Mouse (Mus musculus) midbrain, embryonic 13.5 days (tissue): ENCODE measurements around the gene Ankrd61. TPM values are rescaled to one million over a fixed set of nuclear protein-coding genes. Genes with fewer than 3 reads are reported as not detected.
A peak's percentile ranks its signal among the peaks of the same experiment; 100 is the strongest.

Source experiments
- ATAC-seq: fragments of 200-750 bp; cut with Nextera tagmentation; 2 replicates; pipeline ENCODE4 v1.8.0; 2017; ENCODE audit warnings: mild to moderate bottlenecking, moderate TSS enrichment, moderate library complexity
- H3K27ac ChIP-seq: fragments of 300-500 bp; sonication (generic); 2 replicates; pipeline ENCODE4 v1.5.1; 2015; ENCODE audit warnings: inconsistent platforms, mild to moderate bottlenecking, moderate library complexity
- H3K27me3 ChIP-seq: fragments of 300-500 bp; sonication (generic); 2 replicates; pipeline ENCODE4 v1.6.1; 2015; ENCODE audit warnings: mild to moderate bottlenecking, inconsistent platforms
- H3K36me3 ChIP-seq: fragments of 300-500 bp; sonication (generic); 2 replicates; pipeline ENCODE4 v1.6.1; 2015; ENCODE audit warnings: mild to moderate bottlenecking, inconsistent platforms
- H3K4me1 ChIP-seq: fragments of 300-500 bp; sonication (generic); replicated peaks from 2 replicates; pipeline ENCODE4 v1.6.1; 2015; ENCODE audit warnings: inconsistent platforms
- H3K4me2 ChIP-seq: fragments of 300-500 bp; sonication (generic); replicated peaks from 2 replicates; pipeline ENCODE4 v1.6.1; 2015; ENCODE audit warnings: moderate library complexity, mild to moderate bottlenecking, inconsistent platforms
- H3K4me3 ChIP-seq: fragments of 300-500 bp; sonication (generic); replicated peaks from 2 replicates; pipeline ENCODE4 v1.5.1; 2015; ENCODE audit warnings: mild to moderate bottlenecking, inconsistent platforms
- H3K9ac ChIP-seq: fragments of 300-500 bp; sonication (generic); replicated peaks from 2 replicates; pipeline ENCODE4 v1.6.1; 2015; ENCODE audit warnings: mild to moderate bottlenecking, inconsistent platforms
- H3K9me3 ChIP-seq: fragments of 300-500 bp; sonication (generic); 2 replicates; pipeline ENCODE4 v1.6.1; 2016; ENCODE audit warnings: mild to moderate bottlenecking, inconsistent platforms
- WGBS: fragments of 180-500 bp; shearing (Covaris S2); methylation state at CpG from one replicate; pipeline ENCODE4 v1.1.7; 2015; 5-methylcytosine and 5-hydroxymethylcytosine counted together
- polyA plus RNA-seq: library from polyadenylated mRNA; unstranded; fragments of >200 nt; fragmentation: Nextera tagmentation; extraction: Ambion mirVana; gene quantifications from 2 replicates; pipeline ENCODE4 v1.2.1, GENCODE M21; 2015

The Ankrd61 gene
- 0.43 and 0.59 TPM in 2 replicates for polyA plus RNA-seq

- H3K9ac ChIP-seq = no peak within 1 kb of the TSS
- no peaks in the 10 kb centered on the region for H3K4me1 ChIP-seq
- no peaks in the 10 kb centered on the region for H3K27me3 ChIP-seq
- no peak within 1 kb of the TSS for H3K27ac ChIP-seq
- no peak for ATAC-seq
- 86% methylated on average over 14 of the region's 14 CpGs for WGBS
- no peak within 1 kb of the TSS for H3K4me3 ChIP-seq
- peaks cover 88% of the 10 kb centered on the region for H3K36me3 ChIP-seq
- H3K9me3 ChIP-seq = no peaks in the 10 kb centered on the region
- H3K4me2 ChIP-seq = no peak within 1 kb of the TSS
Observed at GRCm38 (mm10) chr5:143897635-143898330, at the start of gene Ankrd61. Ankrd61 (minus strand) TSS chr5:143897685.

- Histone ChIP-seq H3K4me2 (no peak overlapping the region), H3K9ac (no peak overlapping the region), H3K9me3 (no peaks in the 10 kb centered on the region; the same call in 1 of the 2 replicates), H3K27me3 (no peaks in the 10 kb centered on the region), H3K4me1 (no peaks in the 10 kb centered on the region), H3K4me3 (no peak overlapping the region), H3K27ac (no peak overlapping the region), H3K36me3 (0 out of 2 replicates have a peak, but pooled peaks cover 2% of the 10 kb centered on the region)
- no peak for ATAC-seq
- 90% methylated on average over 14 of the region's 14 CpGs for WGBS
Observed at GRCm38 (mm10) chr5:143943231-143944125, 46.0 kb upstream of the Ankrd61 start.

- no peak for ATAC-seq
- H3K9ac ChIP-seq = no peak overlapping the region
- H3K4me2 ChIP-seq = no peak overlapping the region
- no peaks in the 10 kb centered on the region for H3K27me3 ChIP-seq
- H3K27ac ChIP-seq = no peak overlapping the region
- no peaks in the 10 kb centered on the region; the same call in 1 of the 2 replicates for H3K9me3 ChIP-seq
- 0 out of 2 replicates have a peak, but pooled peaks cover 2% of the 10 kb centered on the region for H3K36me3 ChIP-seq
- no peaks in the 10 kb centered on the region for H3K4me1 ChIP-seq
- H3K4me3 ChIP-seq = no peak overlapping the region
- 23% methylated on average over 10 of the region's 10 CpGs for WGBS
Observed at GRCm38 (mm10) chr5:143941588-143941987, 44.1 kb upstream of the Ankrd61 start.

- H3K27ac ChIP-seq = no peak overlapping the region
- no peak overlapping the region for H3K4me3 ChIP-seq
- H3K36me3 ChIP-seq = peaks cover 15% of the 10 kb centered on the region
- H3K4me2 ChIP-seq = no peak overlapping the region
- no peaks in the 10 kb centered on the region for H3K9me3 ChIP-seq
- no peak for ATAC-seq
- H3K27me3 ChIP-seq = no peaks in the 10 kb centered on the region
- no peaks in the 10 kb centered on the region for H3K4me1 ChIP-seq
- WGBS = 92% methylated on average over 9 of the region's 9 CpGs
- no peak overlapping the region for H3K9ac ChIP-seq
Observed at GRCm38 (mm10) chr5:143936156-143936555, 38.7 kb upstream of the Ankrd61 start.

- no peak overlapping the region for H3K4me2 ChIP-seq
- no peak overlapping the region for H3K9ac ChIP-seq
- H3K9me3 ChIP-seq = no peaks in the 10 kb centered on the region
- H3K27ac ChIP-seq = no peak overlapping the region
- no peak for ATAC-seq
- peaks cover 33% of the 10 kb centered on the region for H3K36me3 ChIP-seq
- no peak overlapping the region for H3K4me3 ChIP-seq
- H3K27me3 ChIP-seq = no peaks in the 10 kb centered on the region
- 94% methylated on average over 1 of the region's 1 CpGs for WGBS
- H3K4me1 ChIP-seq = no peaks in the 10 kb centered on the region
Observed at GRCm38 (mm10) chr5:143933875-143934274, 36.4 kb upstream of the Ankrd61 start.

- no peak for ATAC-seq
- H3K4me3 ChIP-seq = no peak overlapping the region
- no peak overlapping the region for H3K9ac ChIP-seq
- no peak overlapping the region for H3K4me2 ChIP-seq
- H3K27me3 ChIP-seq = no peaks in the 10 kb centered on the region
- H3K4me1 ChIP-seq = no peaks in the 10 kb centered on the region
- no peaks in the 10 kb centered on the region for H3K9me3 ChIP-seq
- H3K27ac ChIP-seq = no peak overlapping the region
- WGBS = 88% methylated on average over 11 of the region's 11 CpGs
- H3K36me3 ChIP-seq = peaks cover 38% of the 10 kb centered on the region
Observed at GRCm38 (mm10) chr5:143933414-143933813, 35.9 kb upstream of the Ankrd61 start.

- Histone ChIP-seq H3K36me3 (peaks cover 42% of the 10 kb centered on the region), H3K4me1 (no peaks in the 10 kb centered on the region), H3K9ac (no peak within 1 kb of the TSS), H3K27me3 (no peaks in the 10 kb centered on the region), H3K4me3 (no peak within 1 kb of the TSS), H3K4me2 (0 out of 2 replicates have a peak within 1 kb of the TSS, but pooled peaks have one; percentile 17), H3K27ac (no peak within 1 kb of the TSS), H3K9me3 (no peaks in the 10 kb centered on the region)
- ATAC-seq = 0 out of 2 replicates have a peak, but pooled peaks have one; percentile 17
- 14% methylated on average over 8 of the region's 8 CpGs for WGBS
Observed at GRCm38 (mm10) chr5:143932831-143933230, 35.3 kb upstream of the Ankrd61 start, which contains the start of gene Rsph10b. Rsph10b (plus strand) TSS chr5:143933035.

- no peak overlapping the region for H3K4me2 ChIP-seq
- no peak for ATAC-seq
- H3K27me3 ChIP-seq = no peaks in the 10 kb centered on the region
- no peaks in the 10 kb centered on the region for H3K4me1 ChIP-seq
- H3K4me3 ChIP-seq = no peak overlapping the region
- no peak overlapping the region for H3K9ac ChIP-seq
- H3K27ac ChIP-seq = no peak overlapping the region
- WGBS = 94% methylated on average over 6 of the region's 6 CpGs
- peaks cover 46% of the 10 kb centered on the region for H3K36me3 ChIP-seq
- H3K9me3 ChIP-seq = no peaks in the 10 kb centered on the region
Observed at GRCm38 (mm10) chr5:143931863-143932580, 34.5 kb upstream of the Ankrd61 start.

- Histone ChIP-seq H3K27me3 (no peaks in the 10 kb centered on the region), H3K9ac (no peak overlapping the region), H3K36me3 (peaks cover 60% of the 10 kb centered on the region), H3K4me2 (no peak overlapping the region), H3K4me3 (no peak overlapping the region), H3K4me1 (no peaks in the 10 kb centered on the region), H3K27ac (no peak overlapping the region), H3K9me3 (no peaks in the 10 kb centered on the region)
- 97% methylated on average over 12 of the region's 12 CpGs for WGBS
- no peak for ATAC-seq
Observed at GRCm38 (mm10) chr5:143930656-143931055, 33.2 kb upstream of the Ankrd61 start.

- Histone ChIP-seq H3K9me3 (no peaks in the 10 kb centered on the region), H3K27ac (no peak overlapping the region), H3K9ac (no peak overlapping the region), H3K36me3 (peaks cover 73% of the 10 kb centered on the region), H3K4me1 (no peaks in the 10 kb centered on the region), H3K27me3 (no peaks in the 10 kb centered on the region), H3K4me2 (no peak overlapping the region), H3K4me3 (no peak overlapping the region)
- no peak for ATAC-seq
- 96% methylated on average over 4 of the region's 4 CpGs for WGBS
Observed at GRCm38 (mm10) chr5:143929291-143929690, 31.8 kb upstream of the Ankrd61 start.

GRCm38 (mm10) chr5:143927875-143928274 is 30.4 kb upstream of the Ankrd61 start, which contains the start of gene Gm42421:
Gm42421 (plus strand) TSS chr5:143928175.
- H3K9ac ChIP-seq = no peak within 1 kb of the TSS
- 95% methylated on average over 8 of the region's 8 CpGs for WGBS

More at GRCm38 (mm10) chr5:143927875-143928274, 30.4 kb upstream of the Ankrd61 start, which contains the start of gene Gm42421:
- Histone ChIP-seq H3K4me3 (no peak within 1 kb of the TSS), H3K4me2 (no peak within 1 kb of the TSS), H3K4me1 (no peaks in the 10 kb centered on the region), H3K27ac (no peak within 1 kb of the TSS), H3K36me3 (peaks cover 85% of the 10 kb centered on the region), H3K9me3 (no peaks in the 10 kb centered on the region), H3K27me3 (no peaks in the 10 kb centered on the region)
- ATAC-seq = no peak
